Mouse (Mus musculus): ENCODE results near the gene Clca3a1.

GRCm38 (mm10) chr3:144698790-144699433, 61.9 kb downstream of the Clca3a1 start:
- TF ChIP-seq CTCF (IDR thresholded peaks at IDR 0.05; ENCODE audit: low read depth): no peak
- no peak for TF ChIP-seq EP300 (IDR thresholded peaks at IDR 0.05; ENCODE audit: low read depth)

All from liver, embryonic 14.5 days (tissue).